8 mouse cellular contexts compared by ENCODE assay signal in the genomic region with DNA sequence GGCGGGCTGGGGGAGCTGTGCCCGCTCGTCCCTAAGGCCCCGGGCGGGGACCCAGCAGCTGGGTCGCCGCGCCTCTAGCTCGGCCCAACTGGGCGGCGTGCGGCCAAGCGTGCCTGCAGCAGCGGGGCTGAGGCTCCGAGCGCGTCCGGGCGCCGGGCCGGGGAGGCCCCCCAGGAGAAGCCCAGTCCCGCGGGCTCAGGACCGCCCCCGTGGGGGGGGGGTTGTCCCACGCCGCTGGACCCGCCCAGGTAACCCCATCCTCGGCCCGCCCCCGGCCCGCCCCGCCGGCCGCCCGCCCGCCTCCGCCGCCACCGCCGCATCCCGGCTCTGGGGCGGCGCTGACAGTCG. TPM values are rescaled to one million over a fixed set of nuclear protein-coding genes. Genes with fewer than 3 reads are reported as not detected.
A peak's percentile ranks its signal among the peaks of the same experiment; 100 is the strongest.
DNase-seq lines count a peak whose midpoint lies in the region; ATAC-seq lines count a peak whose summit lies in the region.

A gene (plus strand): TSS at position 324 of the 348 bp plus-strand sequence.

- peaks cover 64% of the 10 kb centered on the region for H3K27me3 ChIP-seq in embryonic facial prominence, embryonic 14.5 days (replicated peaks; ENCODE audit: control insufficient read depth, insufficient read depth, low read length)
- H3K27me3 ChIP-seq in limb, embryonic 10.5 days (ENCODE audit: low read depth, poor library complexity, severe bottlenecking) = peaks cover 89% of the 10 kb centered on the region
- H3K27me3 ChIP-seq in midbrain, embryonic 12.5 days = peaks cover 88% of the 10 kb centered on the region

- H3K36me3 ChIP-seq in embryonic facial prominence, embryonic 14.5 days (ENCODE audit: control insufficient read depth, insufficient read depth, low read length) = no peaks in the 10 kb centered on the region
- H3K36me3 ChIP-seq in limb, embryonic 10.5 days = no peaks in the 10 kb centered on the region
- no peaks in the 10 kb centered on the region for H3K36me3 ChIP-seq in midbrain, embryonic 12.5 days

- intact Hi-C loops in heart, postnatal 14 days (cut with DNase I) = no loop called here

- H3K4me3 ChIP-seq in embryonic facial prominence, embryonic 14.5 days (ENCODE audit: low read depth, low read length) = peak within 1 kb of the TSS; percentile 50
- peak within 1 kb of the TSS; percentile 57 for H3K4me3 ChIP-seq in limb, embryonic 10.5 days
- peak within 1 kb of the TSS; percentile 54 for H3K4me3 ChIP-seq in midbrain, embryonic 12.5 days

- no peak within 1 kb of the TSS; the same call in 1 of the 2 replicates for H3K27ac ChIP-seq in embryonic facial prominence, embryonic 14.5 days (replicated peaks; ENCODE audit: low read depth, low read length)
- peak within 1 kb of the TSS; percentile 46 for H3K27ac ChIP-seq in limb, embryonic 10.5 days
- no peak within 1 kb of the TSS for H3K27ac ChIP-seq in midbrain, embryonic 12.5 days (replicated peaks)

- H3K4me2 ChIP-seq in embryonic facial prominence, embryonic 14.5 days (ENCODE audit: low read depth, low read length) = peak within 1 kb of the TSS; percentile 93
- H3K4me2 ChIP-seq in midbrain, embryonic 12.5 days (replicated peaks) = peak within 1 kb of the TSS; percentile 94

- WGBS in embryonic facial prominence, embryonic 14.5 days = no CpG with 5 or more reads among the region's 45 CpGs
- WGBS in limb, embryonic 10.5 days = 12% methylated on average over 29 of the region's 45 CpGs
- WGBS in midbrain, embryonic 12.5 days = 3% methylated on average over 13 of the region's 45 CpGs

- H3K4me1 ChIP-seq in embryonic facial prominence, embryonic 14.5 days (ENCODE audit: control insufficient read depth, insufficient read depth, low read length) = peaks cover 6% of the 10 kb centered on the region; the same call in 1 of the 2 replicates
- H3K4me1 ChIP-seq in limb, embryonic 10.5 days = peaks cover 35% of the 10 kb centered on the region
- peaks cover 33% of the 10 kb centered on the region for H3K4me1 ChIP-seq in midbrain, embryonic 12.5 days

- peak within 1 kb of the TSS; percentile 62 for H3K9ac ChIP-seq in embryonic facial prominence, embryonic 14.5 days (ENCODE audit: low read depth, low read length)
- peak within 1 kb of the TSS; percentile 57 for H3K9ac ChIP-seq in midbrain, embryonic 12.5 days (replicated peaks)

- peak; percentile 78 for ATAC-seq in embryonic facial prominence, embryonic 14.5 days (ENCODE audit: low read depth)
- peak; percentile 74 for ATAC-seq in midbrain, embryonic 12.5 days (ENCODE audit: low FRiP score, low read depth)

- peak; percentile 51 for DNase-seq in right cerebral cortex, postnatal 14 days
- DNase-seq in right cerebral cortex, postnatal 36 days (ENCODE audit: low spot score in 2 of 2) = no peak
- peak; percentile 81 for DNase-seq in embryonic facial prominence, embryonic 14.5 days (ENCODE audit: low spot score)
- peak; percentile 57 to 73 for DNase-seq in heart, postnatal 14 days
- peak; percentile 72 for DNase-seq in limb, embryonic 10.5 days (ENCODE audit: low spot score)
- DNase-seq in urinary bladder, postnatal 36 days (ENCODE audit: low spot score in 2 of 2) = peak; percentile 72 to 79
- DNase-seq in frontal cortex, postnatal 36 days (ENCODE audit: low spot score in 2 of 2) = no peak

- no peaks in the 10 kb centered on the region for H3K9me3 ChIP-seq in embryonic facial prominence, embryonic 14.5 days (ENCODE audit: control insufficient read depth, low read length)
- no peaks in the 10 kb centered on the region for H3K9me3 ChIP-seq in limb, embryonic 10.5 days (replicated peaks)
- H3K9me3 ChIP-seq in midbrain, embryonic 12.5 days = no peaks in the 10 kb centered on the region

RNA-seq across cellular contexts. Expression of the gene that starts here (rescaled TPM):
- 4.7 and 5.6 TPM in 2 replicates for polyA plus RNA-seq in embryonic facial prominence, embryonic 14.5 days (2014; fragmentation: Nextera tagmentation; extraction: Ambion mirVana)
- under 1 TPM; 0.55 to 0.61 TPM for total RNA-seq in heart, postnatal 14 days (2021)
- 1.3 and 1.4 TPM in 2 replicates for polyA plus RNA-seq in limb, embryonic 10.5 days (2016; fragmentation: Nextera tagmentation; extraction: Ambion mirVana)
- 0.77 and 0.79 TPM in 2 replicates for polyA plus RNA-seq in midbrain, embryonic 12.5 days (2016; fragmentation: Nextera tagmentation; extraction: Ambion mirVana)

Comparison
In these comparisons a context has a peak if more than half of its experiments do, and no peak if none do; other contexts are left out.
1. DNase-seq: peak in right cerebral cortex, postnatal 14 days (single experiment), embryonic facial prominence, embryonic 14.5 days (single experiment), limb, embryonic 10.5 days (single experiment) and urinary bladder, postnatal 36 days (2 of 2); none in right cerebral cortex, postnatal 36 days (0 of 2) and frontal cortex, postnatal 36 days (0 of 2).
2. Peak in DNase-seq in heart, postnatal 14 days; RNA of the gene not detected or under 1 TPM.
3. Peak in ATAC-seq, H3K4me3 ChIP-seq, H3K9ac ChIP-seq and H3K4me2 ChIP-seq in midbrain, embryonic 12.5 days; RNA of the gene not detected or under 1 TPM.
4. Peak in every context shown above with its lines, with median percentiles within 50 percentile points of each other: H3K4me3 ChIP-seq.